Mouse (Mus musculus) G1E (cell line): ENCODE measurements around the gene Fbxo41.

ENCODE experiments used
- CTCF ChIP-seq: IDR thresholded peaks from 2 replicates; pipeline ENCODE4 v1.5.1; 2012; ENCODE audit warnings: low read depth, low read length, inconsistent platforms, mixed read lengths
- POLR2AphosphoS5 ChIP-seq: IDR thresholded peaks from 2 replicates; pipeline ENCODE4 v1.6.1; 2012; ENCODE audit warnings: low read depth, low read length, inconsistent platforms; ENCODE audit not compliant: insufficient replicate concordance

DNA sequence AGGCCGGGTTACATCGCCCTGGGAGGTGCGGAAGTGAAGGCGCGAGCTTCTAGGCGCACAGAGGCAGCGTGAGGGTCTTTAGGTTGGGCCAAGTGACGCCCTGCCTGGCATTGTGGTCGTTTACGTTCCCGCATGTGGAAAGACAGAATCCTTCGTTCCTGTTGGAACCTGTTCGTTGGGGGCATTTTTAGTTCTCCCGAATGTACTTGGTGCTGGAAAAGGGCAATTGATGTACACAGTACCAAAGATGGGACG lies 50.5 kb downstream of the Fbxo41 start:
- TF ChIP-seq POLR2AphosphoS5 (no peak), CTCF (no peak)
